Mouse (Mus musculus): Measurements from ENCODE around the gene Slc25a51. TPM values are rescaled to one million over a fixed set of nuclear protein-coding genes. Genes with fewer than 3 reads are reported as not detected.
A peak's percentile ranks its signal among the peaks of the same experiment; 100 is the strongest.

Slc25a51 gene
- polyA plus RNA-seq, 1 experiment from 2014 or later: 84.5 TPM

- whole genome bisulfite sequencing: 71% methylated on average over 4 of the region's 4 CpGs
- no peak for ATAC-seq
- H3K4me2 ChIP-seq (ENCODE audit: low read length): no peak overlapping the region
- H3K9me3 ChIP-seq (ENCODE audit: control insufficient read depth, low read length): no peaks in the 10 kb centered on the region
- no peaks in the 10 kb centered on the region for H3K27me3 ChIP-seq (replicated peaks; ENCODE audit: control insufficient read depth, insufficient read depth, low read length)
- H3K4me3 ChIP-seq (replicated peaks; ENCODE audit: low read length): no peak overlapping the region
- peaks cover 13% of the 10 kb centered on the region for H3K4me1 ChIP-seq (replicated peaks; ENCODE audit: control insufficient read depth, insufficient read depth, low read length)
- no peak overlapping the region for H3K27ac ChIP-seq (ENCODE audit: low read length)
- H3K36me3 ChIP-seq (ENCODE audit: control insufficient read depth, insufficient read depth): no peaks in the 10 kb centered on the region; the same call in 1 of the 2 replicates
- no peak overlapping the region for H3K9ac ChIP-seq (replicated peaks; ENCODE audit: low read depth, low read length)
Measured at GRCm38 (mm10) chr4:45444813-45445212, 36.2 kb upstream of the Slc25a51 start.

DNA sequence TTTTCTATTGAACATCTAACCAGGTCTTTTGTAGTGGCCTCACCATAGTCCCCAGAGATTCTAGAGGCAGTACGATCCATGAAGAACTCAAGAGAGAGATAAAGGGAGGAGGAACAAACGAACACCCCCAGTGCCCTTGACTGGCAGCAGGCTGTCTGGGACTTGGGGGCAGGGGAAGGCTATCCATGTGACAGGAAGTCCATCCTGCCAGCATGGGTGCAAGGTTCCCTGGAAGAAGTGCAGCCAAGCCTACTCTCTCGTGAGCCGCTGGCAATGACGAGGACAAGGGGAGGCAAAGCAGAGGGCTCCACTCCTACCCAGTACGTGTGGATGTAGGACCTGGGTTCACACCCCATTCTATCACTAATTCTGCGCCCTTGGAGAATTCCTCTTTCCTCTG lies 35.1 kb upstream of the Slc25a51 start:
- Histone ChIP-seq H3K9ac (replicated peaks; ENCODE audit: low read depth, low read length) (no peak overlapping the region), H3K27me3 (replicated peaks; ENCODE audit: control insufficient read depth, insufficient read depth, low read length) (no peaks in the 10 kb centered on the region)
- 89% methylated on average over 7 of the region's 7 CpGs for WGBS

GRCm38 (mm10) chr4:45442237-45442636 lies 33.7 kb upstream of the Slc25a51 start:
- ATAC-seq: no peak
- Histone ChIP-seq H3K4me1 (replicated peaks; ENCODE audit: control insufficient read depth, insufficient read depth, low read length) (peaks cover 6% of the 10 kb centered on the region; the same call in 1 of the 2 replicates), H3K27me3 (replicated peaks; ENCODE audit: control insufficient read depth, insufficient read depth, low read length) (no peaks in the 10 kb centered on the region), H3K36me3 (ENCODE audit: control insufficient read depth, insufficient read depth) (no peaks in the 10 kb centered on the region; the same call in 1 of the 2 replicates), H3K9ac (replicated peaks; ENCODE audit: low read depth, low read length) (no peak overlapping the region), H3K4me2 (ENCODE audit: low read length) (no peak overlapping the region), H3K9me3 (ENCODE audit: control insufficient read depth, low read length) (no peaks in the 10 kb centered on the region), H3K4me3 (replicated peaks; ENCODE audit: low read length) (no peak overlapping the region), H3K27ac (ENCODE audit: low read length) (no peak overlapping the region)
- 76% methylated on average over 3 of the region's 3 CpGs for WGBS

More for the DNA sequence above, 35.1 kb upstream of the Slc25a51 start:
- Histone ChIP-seq H3K4me3 (replicated peaks; ENCODE audit: low read length) (no peak overlapping the region), H3K27ac (ENCODE audit: low read length) (no peak overlapping the region), H3K4me1 (replicated peaks; ENCODE audit: control insufficient read depth, insufficient read depth, low read length) (peaks cover 1% of the 10 kb centered on the region; the same call in 1 of the 2 replicates), H3K9me3 (ENCODE audit: control insufficient read depth, low read length) (no peaks in the 10 kb centered on the region), H3K4me2 (ENCODE audit: low read length) (no peak overlapping the region), H3K36me3 (ENCODE audit: control insufficient read depth, insufficient read depth) (no peaks in the 10 kb centered on the region; the same call in 1 of the 2 replicates)
- no peak for ATAC-seq

GRCm38 (mm10) chr4:45441778-45442177 lies 33.2 kb upstream of the Slc25a51 start:
- H3K4me3 ChIP-seq (replicated peaks; ENCODE audit: low read length): no peak overlapping the region
- H3K36me3 ChIP-seq (ENCODE audit: control insufficient read depth, insufficient read depth): no peaks in the 10 kb centered on the region; the same call in 1 of the 2 replicates
- peaks cover 10% of the 10 kb centered on the region for H3K4me1 ChIP-seq (replicated peaks; ENCODE audit: control insufficient read depth, insufficient read depth, low read length)
- 50% methylated on average over 1 of the region's 1 CpGs for WGBS
- no peak for ATAC-seq
- H3K9me3 ChIP-seq (ENCODE audit: control insufficient read depth, low read length): no peaks in the 10 kb centered on the region
- H3K9ac ChIP-seq (replicated peaks; ENCODE audit: low read depth, low read length): no peak overlapping the region
- no peak overlapping the region for H3K4me2 ChIP-seq (ENCODE audit: low read length)
- no peaks in the 10 kb centered on the region for H3K27me3 ChIP-seq (replicated peaks; ENCODE audit: control insufficient read depth, insufficient read depth, low read length)
- H3K27ac ChIP-seq (ENCODE audit: low read length): no peak overlapping the region

DNA sequence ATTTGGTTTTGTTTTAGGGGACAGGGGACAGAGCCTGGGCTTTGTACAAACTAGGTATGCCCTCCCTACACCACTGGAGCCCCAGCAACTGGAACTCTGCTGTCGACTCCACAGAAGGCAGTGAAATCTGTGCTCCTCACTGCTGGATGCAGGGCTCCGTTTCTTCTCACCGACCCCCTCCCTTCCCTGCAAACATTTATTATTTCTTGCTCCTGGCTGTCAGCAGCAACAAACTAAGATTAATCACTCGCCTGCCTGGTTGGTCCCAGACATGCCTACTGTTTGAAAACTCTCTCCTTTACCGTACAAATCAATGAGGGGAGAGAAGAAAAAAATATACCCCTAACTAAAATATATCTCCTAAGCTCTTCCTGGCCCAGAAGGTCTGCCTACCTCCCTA lies 30.7 kb upstream of the Slc25a51 start:
- Histone ChIP-seq H3K4me1 (replicated peaks; ENCODE audit: control insufficient read depth, insufficient read depth, low read length) (peaks cover 22% of the 10 kb centered on the region), H3K4me3 (replicated peaks; ENCODE audit: low read length) (no peak overlapping the region), H3K9ac (replicated peaks; ENCODE audit: low read depth, low read length) (no peak overlapping the region), H3K27me3 (replicated peaks; ENCODE audit: control insufficient read depth, insufficient read depth, low read length) (no peaks in the 10 kb centered on the region), H3K27ac (ENCODE audit: low read length) (no peak overlapping the region), H3K4me2 (ENCODE audit: low read length) (no peak overlapping the region), H3K36me3 (ENCODE audit: control insufficient read depth, insufficient read depth) (no peaks in the 10 kb centered on the region), H3K9me3 (ENCODE audit: control insufficient read depth, low read length) (no peaks in the 10 kb centered on the region)
- WGBS: 61% methylated on average over 5 of the region's 5 CpGs
- ATAC-seq: no peak

DNA sequence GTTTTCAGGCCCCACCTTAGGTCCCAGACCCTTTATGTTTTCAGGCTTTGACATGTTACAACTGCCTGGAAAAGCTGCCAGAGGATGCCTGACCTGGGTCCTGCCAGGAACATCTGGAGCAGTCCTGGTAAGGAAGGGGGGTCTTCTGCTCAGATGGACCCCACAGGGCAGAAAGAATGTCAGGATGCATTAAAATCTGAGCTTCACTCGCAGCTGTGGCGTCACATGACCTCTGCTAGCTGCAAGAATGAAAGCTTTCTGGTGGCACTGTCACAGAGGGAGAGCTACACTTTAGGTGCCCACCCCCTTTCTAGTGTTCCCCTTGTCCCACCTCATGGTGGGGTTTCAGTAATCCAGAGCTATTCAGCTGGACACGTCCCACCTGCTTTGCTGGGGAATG lies 28.4 kb upstream of the Slc25a51 start:
- H3K4me1 ChIP-seq (replicated peaks; ENCODE audit: control insufficient read depth, insufficient read depth, low read length): peaks cover 37% of the 10 kb centered on the region
- WGBS: 50% methylated on average over 3 of the region's 3 CpGs
- H3K4me2 ChIP-seq (ENCODE audit: low read length): no peak overlapping the region
- no peaks in the 10 kb centered on the region for H3K9me3 ChIP-seq (ENCODE audit: control insufficient read depth, low read length)
- peak; percentile 27; the same call in 1 of the 2 replicates for ATAC-seq
- H3K36me3 ChIP-seq (ENCODE audit: control insufficient read depth, insufficient read depth): no peaks in the 10 kb centered on the region
- H3K27me3 ChIP-seq (replicated peaks; ENCODE audit: control insufficient read depth, insufficient read depth, low read length): no peaks in the 10 kb centered on the region
- H3K9ac ChIP-seq (replicated peaks; ENCODE audit: low read depth, low read length): no peak overlapping the region
- no peak overlapping the region for H3K27ac ChIP-seq (ENCODE audit: low read length)
- no peak overlapping the region for H3K4me3 ChIP-seq (replicated peaks; ENCODE audit: low read length)

DNA sequence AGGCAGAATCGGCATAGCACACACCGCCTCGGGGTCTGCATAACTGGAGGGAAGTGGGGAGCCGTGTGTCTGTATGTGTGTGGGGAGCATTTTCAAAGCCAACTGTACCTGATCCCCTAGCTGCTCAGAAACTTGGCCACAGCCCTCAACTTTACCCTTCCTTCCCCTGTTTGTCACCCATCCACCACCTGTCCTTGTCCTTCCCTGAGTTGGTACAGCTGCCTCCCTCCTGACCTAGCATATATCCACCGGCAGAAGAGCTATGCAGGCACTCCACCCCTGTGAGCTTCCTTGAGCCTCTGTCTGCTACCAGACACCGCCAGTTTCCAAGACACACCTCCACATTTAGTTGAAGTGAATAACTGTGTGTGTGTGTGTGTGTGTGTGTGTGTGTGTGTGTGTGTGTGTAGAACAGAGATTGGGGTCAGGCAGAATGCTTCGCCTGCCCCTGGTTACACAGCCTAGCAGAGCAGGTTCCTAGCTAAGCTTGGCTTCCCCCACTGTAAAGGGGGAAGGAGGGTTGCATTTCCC lies 27.9 kb upstream of the Slc25a51 start:
- H3K9me3 ChIP-seq (ENCODE audit: control insufficient read depth, low read length): no peaks in the 10 kb centered on the region
- H3K4me1 ChIP-seq (replicated peaks; ENCODE audit: control insufficient read depth, insufficient read depth, low read length): peaks cover 42% of the 10 kb centered on the region
- H3K36me3 ChIP-seq (ENCODE audit: control insufficient read depth, insufficient read depth): no peaks in the 10 kb centered on the region
- WGBS: 78% methylated on average over 7 of the region's 7 CpGs
- no peak for ATAC-seq
- H3K9ac ChIP-seq (replicated peaks; ENCODE audit: low read depth, low read length): 0 out of 2 replicates have a peak overlapping the region, but pooled peaks have one; percentile 2
- H3K27me3 ChIP-seq (replicated peaks; ENCODE audit: control insufficient read depth, insufficient read depth, low read length): no peaks in the 10 kb centered on the region
- H3K27ac ChIP-seq (ENCODE audit: low read length): no peak overlapping the region; the same call in 1 of the 2 replicates
- no peak overlapping the region for H3K4me2 ChIP-seq (ENCODE audit: low read length)
- no peak overlapping the region for H3K4me3 ChIP-seq (replicated peaks; ENCODE audit: low read length)

GRCm38 (mm10) chr4:45435899-45436298 lies 27.3 kb upstream of the Slc25a51 start:
- H3K4me2 ChIP-seq (ENCODE audit: low read length): no peak overlapping the region
- no peak for ATAC-seq
- no peak overlapping the region for H3K4me3 ChIP-seq (replicated peaks; ENCODE audit: low read length)
- no peaks in the 10 kb centered on the region for H3K27me3 ChIP-seq (replicated peaks; ENCODE audit: control insufficient read depth, insufficient read depth, low read length)
- no peaks in the 10 kb centered on the region for H3K36me3 ChIP-seq (ENCODE audit: control insufficient read depth, insufficient read depth)
- no peak overlapping the region for H3K9ac ChIP-seq (replicated peaks; ENCODE audit: low read depth, low read length)
- peaks cover 43% of the 10 kb centered on the region for H3K4me1 ChIP-seq (replicated peaks; ENCODE audit: control insufficient read depth, insufficient read depth, low read length)
- WGBS: 78% methylated on average over 2 of the region's 2 CpGs
- no peak overlapping the region; the same call in 1 of the 2 replicates for H3K27ac ChIP-seq (ENCODE audit: low read length)
- no peaks in the 10 kb centered on the region for H3K9me3 ChIP-seq (ENCODE audit: control insufficient read depth, low read length)

DNA sequence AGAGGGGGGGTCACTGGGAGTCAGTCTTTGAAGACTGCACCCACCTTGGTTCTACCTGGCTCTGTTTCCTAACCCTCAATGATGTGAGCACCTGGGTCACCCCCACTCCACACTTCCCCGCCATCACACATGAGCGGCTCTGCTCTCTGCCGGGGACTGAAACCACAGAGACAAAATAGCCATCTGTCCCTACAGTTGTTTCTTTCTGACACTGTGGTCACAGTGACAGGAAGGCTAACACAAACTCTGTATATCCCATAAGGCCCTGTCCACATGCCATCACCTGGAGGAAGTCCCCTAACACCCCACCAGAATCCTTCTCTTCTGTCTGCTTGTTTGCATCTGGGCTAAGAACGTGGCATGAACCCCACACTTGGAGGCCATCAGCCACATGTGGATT lies 26.1 kb upstream of the Slc25a51 start:
- H3K9ac ChIP-seq (replicated peaks; ENCODE audit: low read depth, low read length): no peak overlapping the region
- H3K9me3 ChIP-seq (ENCODE audit: control insufficient read depth, low read length): no peaks in the 10 kb centered on the region

DNA sequence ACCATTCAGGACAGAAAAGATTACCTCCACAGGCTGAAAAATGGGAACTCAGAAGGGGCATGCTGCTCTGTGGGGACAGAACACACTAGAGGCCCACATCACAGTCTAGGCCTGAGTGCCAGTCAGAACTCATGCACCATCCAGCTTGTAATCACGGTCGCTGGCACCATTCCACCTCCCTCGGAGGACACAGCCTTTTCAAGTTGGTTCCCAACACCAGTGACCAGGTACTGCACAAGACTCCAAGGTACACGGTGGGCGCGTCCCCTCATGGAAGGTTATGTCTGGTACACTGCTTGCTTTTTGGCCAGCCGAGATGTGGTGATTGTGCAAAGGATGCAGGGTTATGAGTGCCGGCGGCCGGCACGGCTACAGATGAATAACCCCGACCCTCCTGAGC lies 25.5 kb upstream of the Slc25a51 start:
- Histone ChIP-seq H3K4me2 (ENCODE audit: low read length) (no peak overlapping the region), H3K27me3 (replicated peaks; ENCODE audit: control insufficient read depth, insufficient read depth, low read length) (no peaks in the 10 kb centered on the region), H3K4me1 (replicated peaks; ENCODE audit: control insufficient read depth, insufficient read depth, low read length) (peaks cover 55% of the 10 kb centered on the region), H3K9ac (replicated peaks; ENCODE audit: low read depth, low read length) (no peak overlapping the region), H3K36me3 (ENCODE audit: control insufficient read depth, insufficient read depth) (no peaks in the 10 kb centered on the region), H3K9me3 (ENCODE audit: control insufficient read depth, low read length) (no peaks in the 10 kb centered on the region), H3K27ac (ENCODE audit: low read length) (no peak overlapping the region), H3K4me3 (replicated peaks; ENCODE audit: low read length) (no peak overlapping the region)
- no peak for ATAC-seq
- 69% methylated on average over 12 of the region's 12 CpGs for WGBS

More for the DNA sequence above, 26.1 kb upstream of the Slc25a51 start:
- Histone ChIP-seq H3K27ac (ENCODE audit: low read length) (no peak overlapping the region), H3K4me1 (replicated peaks; ENCODE audit: control insufficient read depth, insufficient read depth, low read length) (peaks cover 49% of the 10 kb centered on the region), H3K4me2 (ENCODE audit: low read length) (no peak overlapping the region), H3K27me3 (replicated peaks; ENCODE audit: control insufficient read depth, insufficient read depth, low read length) (no peaks in the 10 kb centered on the region), H3K36me3 (ENCODE audit: control insufficient read depth, insufficient read depth) (no peaks in the 10 kb centered on the region), H3K4me3 (replicated peaks; ENCODE audit: low read length) (no peak overlapping the region)
- 64% methylated on average over 4 of the region's 4 CpGs for WGBS
- ATAC-seq: no peak
